Mouse (Mus musculus) adrenal gland (tissue): Measurements from ENCODE around the gene Ctu2.

ENCODE experiments used
- intact Hi-C: fragments of 180-260 bp; cut with DNase I; formaldehyde crosslinking; loops from one replicate; pipeline ENCODE4 v1.15.1; 2025

Gene Ctu2

GRCm38 (mm10) chr8:122473911-122474421, 2.0 kb upstream of the Ctu2 start:
- intact Hi-C loops = no loop called here

GRCm38 (mm10) chr8:122474951-122475560, 887 bp upstream of the Ctu2 start:
- intact Hi-C loops = loop anchor here (5.0 kb wide), 1 partner anchor 33 kb away; the partner anchor contains the start of gene Mvd

GRCm38 (mm10) chr8:122482448-122482847, 6.5 kb downstream of the Ctu2 start:
- intact Hi-C loops = no loop called here

GRCm38 (mm10) chr8:122483877-122484276, 7.9 kb downstream of the Ctu2 start:
- intact Hi-C loops = no loop called here

GRCm38 (mm10) chr8:122484831-122485230, 8.9 kb downstream of the Ctu2 start:
- intact Hi-C loops = no loop called here

GRCm38 (mm10) chr8:122488387-122488786, 12.4 kb downstream of the Ctu2 start:
- intact Hi-C loops = no loop called here

GRCm38 (mm10) chr8:122497016-122497734, 21.2 kb downstream of the Ctu2 start:
- intact Hi-C loops = no loop called here

- intact Hi-C loops = no loop called here
Measured at GRCm38 (mm10) chr8:122497912-122498311, 22.0 kb downstream of the Ctu2 start.

GRCm38 (mm10) chr8:122500856-122501255, 24.9 kb downstream of the Ctu2 start:
- intact Hi-C loops = loop anchor here (1.0 to 5.0 kb wide), 3 partner anchors 50 to 331 kb away; partner anchors contain the start of genes Galns, Piezo1 and Trappc2l

GRCm38 (mm10) chr8:122511552-122511951, 35.6 kb downstream of the Ctu2 start:
- intact Hi-C loops = no loop called here

GRCm38 (mm10) chr8:122512392-122512791, 36.4 kb downstream of the Ctu2 start:
- intact Hi-C loops = no loop called here

- intact Hi-C loops = no loop called here
Measured at GRCm38 (mm10) chr8:122515699-122516098, 39.8 kb downstream of the Ctu2 start.

GRCm38 (mm10) chr8:122517541-122518190, 41.7 kb downstream of the Ctu2 start:
- intact Hi-C loops = no loop called here

GRCm38 (mm10) chr8:122520611-122521010, 44.7 kb downstream of the Ctu2 start:
- intact Hi-C loops = no loop called here

GRCm38 (mm10) chr8:122522796-122523651, 47.1 kb downstream of the Ctu2 start:
- intact Hi-C loops = no loop called here

GRCm38 (mm10) chr8:122523652-122524360, 47.9 kb downstream of the Ctu2 start:
- intact Hi-C loops = no loop called here

- intact Hi-C loops = no loop called here
Measured at GRCm38 (mm10) chr8:122524506-122524905, 48.6 kb downstream of the Ctu2 start.

GRCm38 (mm10) chr8:122525004-122525403, 49.1 kb downstream of the Ctu2 start:
- intact Hi-C loops = no loop called here

- intact Hi-C loops = no loop called here
Measured at GRCm38 (mm10) chr8:122526084-122526483, 50.1 kb downstream of the Ctu2 start.

GRCm38 (mm10) chr8:122526526-122527170, 50.7 kb downstream of the Ctu2 start:
- intact Hi-C loops = no loop called here
